Mouse (Mus musculus) liver, embryonic 13.5 days (tissue): ENCODE results near the gene Edn2. TPM values are rescaled to one million over a fixed set of nuclear protein-coding genes. Genes with fewer than 3 reads are reported as not detected.

ENCODE experiments used
- ATAC-seq: fragments of 200-750 bp; cut with Nextera tagmentation; 2 replicates; pipeline ENCODE4 v1.8.0; 2017; ENCODE audit warnings: low read depth, mild to moderate bottlenecking, moderate number of reproducible peaks, moderate library complexity
- DNase-seq: peaks from one replicate; pipeline ENCODE4 v3.0.0; 2022
- H3K27ac ChIP-seq: fragments of 300-500 bp; sonication (generic); 2 replicates; pipeline ENCODE4 v1.5.1; 2015; ENCODE audit warnings: moderate library complexity, mild to moderate bottlenecking, inconsistent platforms
- H3K27me3 ChIP-seq: fragments of 300-500 bp; sonication (generic); 2 replicates; pipeline ENCODE4 v1.6.1; 2015; ENCODE audit warnings: mild to moderate bottlenecking, inconsistent platforms
- H3K36me3 ChIP-seq: fragments of 300-500 bp; sonication (generic); 2 replicates; pipeline ENCODE4 v1.6.1; 2015; ENCODE audit warnings: mild to moderate bottlenecking, inconsistent platforms
- H3K4me1 ChIP-seq: fragments of 300-500 bp; sonication (generic); replicated peaks from 2 replicates; pipeline ENCODE4 v1.6.1; 2015; ENCODE audit warnings: inconsistent platforms
- H3K4me2 ChIP-seq: fragments of 300-500 bp; sonication (generic); 2 replicates; pipeline ENCODE4 v1.6.1; 2015; ENCODE audit warnings: inconsistent platforms, mild to moderate bottlenecking, moderate library complexity
- H3K4me3 ChIP-seq: fragments of 300-500 bp; sonication (generic); replicated peaks from 2 replicates; pipeline ENCODE4 v1.5.1; 2015; ENCODE audit warnings: mild to moderate bottlenecking, inconsistent platforms
- H3K9ac ChIP-seq: fragments of 300-500 bp; sonication (generic); 2 replicates; pipeline ENCODE4 v1.6.1; 2015; ENCODE audit warnings: mild to moderate bottlenecking, inconsistent platforms
- H3K9me3 ChIP-seq: fragments of 300-500 bp; sonication (generic); replicated peaks from 2 replicates; pipeline ENCODE4 v1.6.1; 2016; ENCODE audit warnings: inconsistent platforms
- WGBS: fragments of 180-500 bp; shearing (Covaris S2); methylation state at CpG from one replicate; pipeline ENCODE4 v1.1.7; 2015; ENCODE audit not compliant: insufficient replicate concordance; 5-methylcytosine and 5-hydroxymethylcytosine counted together
- polyA plus RNA-seq: library from polyadenylated mRNA; unstranded; fragments of >200 nt; fragmentation: Nextera tagmentation; extraction: Ambion mirVana; gene quantifications from 2 replicates; pipeline ENCODE4 v1.2.1, GENCODE M21; 2015

Edn2 gene
- polyA plus RNA-seq, 1 experiment from 2014 or later = 0.07 TPM

DNA sequence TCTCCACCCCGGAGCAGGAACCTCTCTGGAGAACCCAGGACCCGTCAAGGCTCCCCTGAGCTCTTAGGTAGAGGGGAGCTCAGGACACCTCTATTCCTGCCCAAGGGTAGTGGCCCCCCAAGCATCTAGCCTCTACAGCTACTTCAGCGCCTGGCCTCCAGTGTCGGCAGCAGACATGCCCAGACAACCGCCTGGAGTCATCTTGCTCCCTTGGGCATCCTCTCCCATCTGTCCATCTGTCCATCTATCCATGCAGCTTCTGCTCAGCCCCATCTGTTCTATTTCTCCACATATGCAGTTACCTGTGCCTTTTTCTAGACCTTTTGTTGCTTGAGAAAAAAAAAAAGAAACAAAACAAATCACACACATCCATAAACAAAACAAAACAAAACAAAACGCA is 26.8 kb upstream of the Edn2 start:
- ATAC-seq (no peak), DNase-seq (no peak)
- no peak overlapping the region for H3K27ac ChIP-seq
- H3K9ac ChIP-seq = no peak overlapping the region
- H3K36me3 ChIP-seq = no peaks in the 10 kb centered on the region
- WGBS = 71% methylated on average over 6 of the region's 6 CpGs
- no peak overlapping the region for H3K4me3 ChIP-seq
- H3K4me1 ChIP-seq = no peaks in the 10 kb centered on the region
- no peak overlapping the region for H3K4me2 ChIP-seq
- no peaks in the 10 kb centered on the region for H3K27me3 ChIP-seq
- no peaks in the 10 kb centered on the region for H3K9me3 ChIP-seq

DNA sequence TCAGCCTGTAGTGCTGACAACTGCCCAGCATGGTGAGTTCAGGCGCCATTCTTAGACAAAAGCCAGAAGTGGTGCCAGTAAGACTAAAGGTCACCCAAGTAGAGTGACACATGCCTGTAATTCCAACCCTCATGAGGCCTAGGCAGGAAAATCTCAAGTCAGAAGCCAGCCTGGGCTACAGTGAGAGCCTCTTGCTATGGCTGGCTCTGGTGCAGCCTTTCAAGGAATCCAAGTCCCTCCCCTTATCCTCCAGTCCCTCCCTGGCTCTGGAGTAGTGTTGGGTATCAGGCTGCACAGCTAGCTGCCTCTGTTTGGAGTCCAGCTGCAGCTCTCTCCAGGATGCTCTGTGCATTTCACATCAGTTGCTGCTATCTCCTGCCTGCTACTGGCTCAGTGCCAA is 19.2 kb upstream of the Edn2 start:
- Histone ChIP-seq H3K4me1 (no peaks in the 10 kb centered on the region), H3K4me3 (no peak overlapping the region), H3K27ac (no peak overlapping the region), H3K9me3 (no peaks in the 10 kb centered on the region), H3K9ac (no peak overlapping the region), H3K27me3 (no peaks in the 10 kb centered on the region), H3K36me3 (no peaks in the 10 kb centered on the region), H3K4me2 (no peak overlapping the region)
- WGBS = 45% methylated on average over 1 of the region's 1 CpGs
- ATAC-seq (no peak), DNase-seq (no peak)

DNA sequence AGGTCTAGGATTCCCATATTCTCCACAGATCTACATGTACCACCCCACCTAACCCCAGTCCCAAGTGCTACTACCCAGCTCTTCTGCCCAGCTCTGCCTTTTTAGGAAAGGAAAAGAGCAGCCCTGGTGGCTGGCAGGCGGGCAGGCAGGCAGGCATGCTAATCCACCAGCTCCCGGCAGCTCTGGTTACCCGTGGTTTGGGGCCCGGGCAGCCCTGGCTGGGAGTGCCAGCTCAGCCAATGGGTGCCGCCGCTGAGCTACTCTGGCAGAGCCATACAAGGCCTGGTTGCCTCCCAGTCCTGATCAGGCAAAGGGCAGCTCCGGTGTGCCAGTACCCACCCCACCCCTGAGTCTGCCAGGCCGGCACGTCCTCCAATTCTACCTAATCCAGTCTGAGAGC is 18.1 kb upstream of the Edn2 start:
- Histone ChIP-seq H3K9ac (no peak overlapping the region), H3K27ac (no peak overlapping the region), H3K27me3 (peaks cover 5% of the 10 kb centered on the region; the same call in 1 of the 2 replicates), H3K4me3 (no peak overlapping the region), H3K36me3 (no peaks in the 10 kb centered on the region), H3K4me1 (no peaks in the 10 kb centered on the region), H3K9me3 (no peaks in the 10 kb centered on the region), H3K4me2 (no peak overlapping the region)
- DNase-seq (no peak), ATAC-seq (no peak; the same call in 1 of the 2 replicates)
- 61% methylated on average over 9 of the region's 9 CpGs for WGBS

DNA sequence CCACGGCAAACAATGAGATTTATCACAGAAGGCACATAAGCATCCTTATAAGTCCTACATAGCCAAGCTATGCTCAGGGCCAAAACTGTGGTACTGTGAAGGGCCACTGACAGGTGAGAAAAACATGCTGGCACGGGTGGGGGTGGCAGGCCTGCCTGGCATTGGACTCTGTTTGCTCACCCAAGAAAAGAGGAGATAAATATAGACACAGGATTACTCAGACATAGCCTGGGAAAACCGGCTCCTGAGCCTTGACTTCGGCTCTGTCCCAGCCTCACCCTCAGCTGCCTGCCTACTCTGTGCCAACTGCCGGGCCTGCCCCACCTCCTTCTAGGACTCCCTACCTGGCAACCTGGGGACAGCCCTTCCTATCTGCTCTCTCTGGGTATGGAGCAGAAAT is 16.7 kb upstream of the Edn2 start:
- Histone ChIP-seq H3K9me3 (no peaks in the 10 kb centered on the region), H3K4me1 (peaks cover 4% of the 10 kb centered on the region), H3K9ac (no peak overlapping the region), H3K4me3 (no peak overlapping the region), H3K27ac (no peak overlapping the region), H3K4me2 (no peak overlapping the region), H3K27me3 (peaks cover 20% of the 10 kb centered on the region), H3K36me3 (no peaks in the 10 kb centered on the region)
- no peak for DNase-seq
- WGBS = 64% methylated on average over 5 of the region's 5 CpGs
- ATAC-seq = no peak

DNA sequence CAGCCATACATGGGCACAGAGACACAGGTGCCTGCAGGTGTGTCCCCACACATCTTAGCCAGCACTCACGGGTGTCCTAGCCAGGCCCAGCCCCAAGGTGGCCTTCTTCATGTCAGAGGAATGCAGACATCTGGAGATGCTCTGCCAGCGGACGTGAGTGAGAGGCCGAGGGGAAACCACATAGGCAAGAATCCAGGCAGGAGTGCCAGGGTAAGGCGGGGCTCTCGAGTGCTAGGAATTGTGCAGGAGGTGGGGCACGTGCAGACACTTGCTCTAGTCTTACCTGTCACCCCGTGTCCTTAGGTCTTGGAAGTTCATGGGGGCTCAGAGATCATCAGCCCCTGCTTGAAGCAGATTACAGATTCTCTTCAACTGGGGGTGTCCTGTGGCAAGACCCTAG is 15.1 kb upstream of the Edn2 start:
- Histone ChIP-seq H3K4me2 (no peak overlapping the region), H3K27ac (no peak overlapping the region), H3K9me3 (no peaks in the 10 kb centered on the region), H3K27me3 (peaks cover 31% of the 10 kb centered on the region), H3K36me3 (no peaks in the 10 kb centered on the region), H3K9ac (no peak overlapping the region), H3K4me1 (peaks cover 4% of the 10 kb centered on the region), H3K4me3 (no peak overlapping the region)
- DNase-seq = no peak
- no peak for ATAC-seq
- WGBS = 53% methylated on average over 8 of the region's 8 CpGs

DNA sequence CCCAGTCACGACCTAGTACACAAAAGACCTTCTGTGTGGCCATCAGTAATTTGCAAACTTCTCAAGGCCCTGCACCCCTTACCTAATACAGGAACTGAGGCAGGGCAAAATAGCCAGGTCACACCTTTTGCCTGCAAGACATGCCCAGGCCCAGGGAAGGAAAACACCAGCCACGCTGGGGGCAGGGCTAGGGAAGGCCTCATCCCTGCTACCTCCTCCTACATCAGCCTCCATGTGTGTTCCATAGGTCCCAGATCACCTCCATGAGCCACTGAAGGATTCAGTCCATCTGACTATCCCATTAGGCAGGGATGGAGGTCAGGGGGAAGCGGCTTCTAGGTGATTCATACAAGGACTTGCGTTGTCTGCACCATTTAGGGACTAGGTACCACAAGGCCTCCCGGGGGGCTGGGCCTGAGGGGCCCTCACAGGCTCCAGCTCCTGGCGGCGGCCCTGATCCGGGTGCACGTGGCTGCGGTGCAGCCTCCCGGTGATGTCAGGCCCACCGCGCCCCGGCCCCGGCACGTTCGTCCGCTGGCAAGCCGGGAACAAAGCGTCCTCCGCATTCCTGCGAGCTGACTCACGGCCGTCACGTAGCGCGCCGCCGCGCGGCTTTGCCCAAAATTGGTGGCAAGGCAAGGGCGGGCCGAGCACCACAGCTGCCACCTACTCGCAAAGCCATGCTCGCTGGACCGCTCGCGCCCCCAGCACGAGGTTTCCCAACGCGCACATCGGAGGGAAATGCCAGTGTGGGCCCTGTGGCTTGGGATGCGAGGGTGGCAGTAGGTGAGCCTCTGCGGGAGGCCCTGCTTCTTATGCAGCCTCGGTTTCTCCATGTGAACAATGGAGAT is 12.5 kb upstream of the Edn2 start:
- Histone ChIP-seq H3K27ac (no peak overlapping the region), H3K4me2 (peak overlapping the region; percentile 46), H3K36me3 (no peaks in the 10 kb centered on the region), H3K4me1 (peaks cover 4% of the 10 kb centered on the region), H3K9me3 (no peaks in the 10 kb centered on the region), H3K9ac (no peak overlapping the region), H3K4me3 (no peak overlapping the region), H3K27me3 (peaks cover 31% of the 10 kb centered on the region)
- WGBS = 4% methylated on average over 45 of the region's 45 CpGs
- DNase-seq (no peak), ATAC-seq (no peak)

DNA sequence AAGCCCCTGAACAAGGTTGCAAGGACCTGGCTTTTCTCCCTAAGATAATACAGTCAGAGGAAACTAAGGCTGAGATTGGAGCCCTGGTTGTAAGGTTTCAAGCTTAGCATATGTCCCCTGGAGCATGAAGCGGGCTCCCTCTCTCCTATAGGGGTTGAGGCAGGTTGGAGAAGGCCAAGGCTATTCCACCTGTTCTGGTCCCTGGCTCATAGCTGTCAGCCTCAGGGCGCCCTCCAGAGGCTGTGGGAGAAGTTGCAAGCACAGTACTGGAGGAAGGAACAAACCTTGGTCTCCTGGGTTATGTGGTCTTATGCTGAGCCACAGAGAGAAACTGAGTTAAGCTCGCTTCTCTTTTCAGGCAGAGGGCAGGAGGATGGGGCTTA is 11.9 kb upstream of the Edn2 start:
- H3K4me3 ChIP-seq = no peak overlapping the region
- no peak overlapping the region for H3K27ac ChIP-seq
- 25% methylated on average over 3 of the region's 3 CpGs for WGBS
- no peak for ATAC-seq
- no peaks in the 10 kb centered on the region for H3K36me3 ChIP-seq
- peak overlapping the region; percentile 46 for H3K4me2 ChIP-seq
- H3K9me3 ChIP-seq = no peaks in the 10 kb centered on the region
- H3K4me1 ChIP-seq = peaks cover 4% of the 10 kb centered on the region
- H3K9ac ChIP-seq = no peak overlapping the region
- peaks cover 31% of the 10 kb centered on the region for H3K27me3 ChIP-seq
- DNase-seq = no peak

DNA sequence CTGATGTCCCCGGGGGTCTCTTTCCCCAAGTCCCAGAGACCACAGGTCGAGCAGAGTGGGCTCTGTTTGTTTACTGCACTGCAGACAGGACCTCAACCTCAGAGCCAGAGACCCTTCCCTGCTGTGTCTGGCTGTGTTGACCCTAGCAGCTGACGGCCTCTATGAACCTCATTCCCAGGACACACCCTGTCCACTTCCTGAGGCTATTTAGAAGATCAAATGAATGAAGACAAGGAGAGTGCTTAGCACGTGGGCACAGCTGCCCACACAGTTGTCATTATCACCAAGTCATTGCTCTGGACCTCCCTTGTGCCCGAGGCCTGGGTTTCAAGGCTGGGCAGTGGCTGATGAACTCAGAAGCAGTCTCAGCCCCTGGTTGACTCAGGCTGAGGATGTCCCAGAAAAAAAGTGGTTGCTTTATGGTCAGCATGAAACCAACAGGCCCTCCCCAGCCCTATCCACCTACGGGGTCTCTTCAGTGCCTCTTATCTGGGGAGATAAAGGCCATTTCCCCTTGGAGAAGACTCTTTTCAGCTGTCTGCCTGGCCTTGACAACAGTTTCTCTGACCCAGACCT is 10.6 kb upstream of the Edn2 start:
- Histone ChIP-seq H3K27ac (no peak overlapping the region), H3K9ac (no peak overlapping the region), H3K4me3 (no peak overlapping the region), H3K27me3 (peaks cover 31% of the 10 kb centered on the region), H3K4me1 (peaks cover 4% of the 10 kb centered on the region), H3K9me3 (no peaks in the 10 kb centered on the region), H3K36me3 (no peaks in the 10 kb centered on the region), H3K4me2 (no peak overlapping the region)
- WGBS = 29% methylated on average over 6 of the region's 6 CpGs
- DNase-seq = no peak
- ATAC-seq = no peak

DNA sequence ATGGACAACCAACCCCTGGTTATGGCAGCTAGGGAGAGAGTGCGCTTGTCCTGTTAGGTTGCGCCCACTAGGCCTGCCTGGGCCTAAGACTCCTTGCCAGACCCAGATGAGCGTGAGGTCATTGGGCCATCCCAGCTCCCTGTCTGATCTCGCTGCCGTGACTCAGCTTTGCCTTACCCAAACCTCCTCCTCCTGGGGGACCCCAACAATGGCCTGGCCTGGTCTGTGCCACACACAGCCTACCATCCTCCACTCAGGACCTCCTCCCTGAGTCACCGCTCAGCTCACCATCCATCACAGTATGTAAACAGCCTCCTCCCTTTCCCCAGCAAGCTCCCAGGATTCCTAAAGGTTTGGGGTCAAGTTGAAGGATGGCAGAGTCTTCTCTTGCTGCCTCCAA is 9.1 kb upstream of the Edn2 start:
- H3K4me3 ChIP-seq = no peak overlapping the region
- ATAC-seq = no peak
- no peak overlapping the region for H3K9ac ChIP-seq
- WGBS = 71% methylated on average over 6 of the region's 6 CpGs
- no peaks in the 10 kb centered on the region for H3K9me3 ChIP-seq
- H3K4me1 ChIP-seq = peaks cover 4% of the 10 kb centered on the region
- no peaks in the 10 kb centered on the region for H3K36me3 ChIP-seq
- no peak overlapping the region for H3K4me2 ChIP-seq
- no peak overlapping the region for H3K27ac ChIP-seq
- DNase-seq = no peak
- H3K27me3 ChIP-seq = peaks cover 31% of the 10 kb centered on the region

DNA sequence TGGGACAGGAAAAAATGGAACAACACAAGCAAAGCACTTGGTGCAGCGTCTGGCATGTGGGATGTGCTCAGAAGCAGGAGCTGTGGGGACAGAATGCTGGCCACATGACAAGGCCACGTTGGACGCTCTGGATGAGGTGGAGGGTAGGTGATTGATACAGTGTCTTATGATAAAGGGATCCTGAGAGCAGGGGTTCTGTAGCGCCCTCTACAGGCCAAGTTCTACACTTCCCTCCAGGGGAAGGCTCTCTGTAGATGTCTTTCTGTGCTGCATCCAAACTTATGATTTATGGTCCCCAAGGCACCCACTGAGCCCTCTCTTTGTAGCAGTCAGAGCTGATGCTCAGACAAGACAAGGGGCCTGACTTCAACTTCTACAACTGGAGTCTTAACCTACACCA is 8.4 kb upstream of the Edn2 start:
- H3K36me3 ChIP-seq = no peaks in the 10 kb centered on the region
- no peak overlapping the region for H3K4me3 ChIP-seq
- peaks cover 28% of the 10 kb centered on the region for H3K27me3 ChIP-seq
- H3K4me1 ChIP-seq = peaks cover 4% of the 10 kb centered on the region
- no peak for ATAC-seq
- H3K4me2 ChIP-seq = no peak overlapping the region
- H3K27ac ChIP-seq = no peak overlapping the region
- no peaks in the 10 kb centered on the region for H3K9me3 ChIP-seq
- DNase-seq = no peak
- H3K9ac ChIP-seq = no peak overlapping the region
- WGBS = 53% methylated on average over 4 of the region's 4 CpGs

DNA sequence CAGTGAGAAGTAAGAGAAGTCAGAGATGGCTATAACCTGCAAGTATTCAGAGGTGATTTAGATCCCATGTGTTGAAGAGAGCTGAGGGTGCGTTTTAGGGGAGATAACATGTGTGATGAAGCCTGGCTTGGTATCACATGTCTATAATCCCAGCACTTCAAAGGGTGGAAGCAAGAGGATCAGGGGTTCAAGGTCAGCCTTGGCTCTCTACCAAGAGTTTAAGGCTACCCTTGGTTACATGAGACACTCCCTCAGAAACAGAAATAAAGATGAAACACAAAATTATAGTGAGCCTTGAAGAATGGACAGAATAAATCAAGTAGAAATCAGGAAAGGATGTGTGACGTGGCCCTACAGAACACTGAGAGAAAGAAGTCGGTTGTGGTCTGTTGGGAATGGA is 7.3 kb upstream of the Edn2 start:
- Histone ChIP-seq H3K9me3 (no peaks in the 10 kb centered on the region), H3K4me1 (peaks cover 3% of the 10 kb centered on the region), H3K36me3 (no peaks in the 10 kb centered on the region), H3K27me3 (peaks cover 17% of the 10 kb centered on the region), H3K4me2 (no peak overlapping the region), H3K9ac (no peak overlapping the region), H3K4me3 (no peak overlapping the region), H3K27ac (no peak overlapping the region)
- ATAC-seq (no peak), DNase-seq (no peak)
- WGBS = 55% methylated on average over 3 of the region's 3 CpGs
